Mouse (Mus musculus) heart, adult 11 months (tissue): ENCODE measurements around the gene Mtnr1a.

Source experiments
- DNase-seq: peaks from one replicate; pipeline ENCODE4 v3.0.0; 2022

Gene Mtnr1a

DNA sequence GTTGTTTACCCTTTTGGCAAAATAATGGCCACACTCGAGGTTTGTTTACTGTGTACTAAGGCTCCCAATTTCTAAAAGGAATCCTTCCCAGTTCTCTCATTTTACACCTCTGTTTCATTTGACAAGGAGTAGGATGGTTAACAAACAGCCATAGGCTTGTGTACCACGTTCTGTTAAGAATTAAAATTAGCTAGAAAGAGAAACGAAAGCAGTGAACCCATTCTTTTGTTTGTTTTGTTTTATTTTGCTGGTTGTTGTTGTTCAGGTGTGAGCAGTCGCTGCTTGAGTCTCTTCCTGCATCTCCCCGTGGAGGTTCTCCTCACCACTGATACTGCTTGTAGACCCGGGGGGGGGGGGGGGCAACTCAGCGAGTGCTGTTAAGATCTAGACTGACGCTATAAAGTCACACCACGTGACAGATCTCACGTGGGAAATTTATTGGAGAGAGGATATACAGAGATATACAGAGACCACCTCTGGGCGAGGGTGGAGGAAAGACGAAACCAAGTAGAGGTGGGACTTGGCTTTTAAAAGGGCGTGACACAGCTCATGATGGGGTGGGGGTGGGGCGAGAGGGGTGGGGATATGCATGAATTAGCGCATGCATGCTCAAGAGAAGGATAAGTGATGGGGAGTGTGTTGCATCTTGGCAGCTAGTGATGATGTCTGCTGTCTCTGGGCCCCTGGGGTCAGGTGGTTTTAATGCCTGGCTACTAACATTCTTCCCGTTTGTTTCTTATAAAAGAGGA is 41.3 kb downstream of the Mtnr1a start:
- DNase-seq: no peak

DNA sequence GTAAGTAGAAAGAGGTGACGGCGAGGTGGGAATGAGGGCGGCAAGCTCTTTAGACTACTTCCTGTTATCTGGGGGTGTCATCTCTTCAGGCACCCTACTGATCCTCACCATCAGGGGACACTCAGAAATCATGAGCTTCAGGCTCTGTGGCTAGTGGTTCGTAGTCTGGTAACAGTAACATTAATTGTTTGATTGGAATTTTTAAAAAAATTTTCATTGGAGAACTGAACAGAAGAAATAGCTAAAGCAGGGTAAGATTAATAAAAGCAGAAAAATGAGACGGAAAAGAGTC is 41.8 kb downstream of the Mtnr1a start:
- no peak for DNase-seq

DNA sequence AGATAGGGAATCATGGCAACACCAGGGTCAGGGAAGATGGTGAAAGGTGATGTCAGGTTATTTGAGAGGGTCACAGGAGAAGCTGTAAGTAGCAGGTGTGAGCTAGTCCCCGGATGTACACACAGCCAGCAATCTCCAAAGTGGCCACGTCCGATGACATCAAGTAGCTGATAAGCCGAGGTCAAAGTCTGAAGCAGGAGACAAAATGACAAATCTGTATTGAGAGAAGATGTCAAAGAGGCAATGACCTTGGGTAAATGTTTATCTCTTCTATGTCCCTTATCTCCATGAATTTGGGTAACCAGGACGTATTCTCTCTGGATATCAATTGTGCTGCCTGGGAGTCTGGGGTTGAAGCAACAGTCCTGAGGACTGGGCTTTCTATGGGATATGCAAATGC is 42.9 kb downstream of the Mtnr1a start:
- no peak for DNase-seq

DNA sequence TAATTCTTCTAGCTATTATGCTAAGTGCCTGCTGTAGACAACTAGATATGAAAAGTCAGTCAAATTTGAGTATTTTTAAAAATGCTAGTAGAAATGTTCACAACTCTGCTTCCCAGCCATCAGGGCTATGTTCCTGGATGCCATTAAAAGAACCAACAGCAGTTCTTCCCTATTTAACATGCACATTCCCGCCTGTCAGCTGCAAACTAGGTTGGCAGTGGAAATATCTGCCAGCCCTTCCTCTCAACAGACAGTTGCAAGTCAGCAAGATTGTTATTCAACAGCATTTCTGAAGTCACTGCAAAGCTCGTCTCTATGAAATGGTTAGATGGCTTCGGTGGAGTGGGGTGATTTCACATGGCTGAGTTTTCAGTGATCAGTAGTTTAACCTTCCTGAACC is 48.7 kb downstream of the Mtnr1a start:
- no peak for DNase-seq

DNA sequence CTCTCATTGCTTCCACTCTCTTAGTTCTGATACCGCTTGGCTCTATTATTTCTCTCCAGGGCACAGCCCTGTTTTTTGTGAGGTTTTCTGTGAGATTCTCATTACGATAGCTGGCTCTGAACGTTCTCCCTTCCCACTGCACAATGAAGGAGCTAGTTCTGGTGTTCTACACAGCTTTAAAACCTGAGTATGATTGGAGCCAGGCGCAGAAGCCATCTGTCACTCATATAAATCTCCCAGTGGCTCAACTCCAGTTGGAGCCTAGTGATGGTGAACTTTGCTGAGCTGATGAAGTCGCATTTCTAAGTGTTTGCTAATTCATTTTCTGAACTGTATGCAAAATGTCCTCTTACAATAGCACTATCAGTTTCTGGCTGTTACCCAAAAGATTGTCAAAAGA is 56.7 kb downstream of the Mtnr1a start:
- no peak for DNase-seq
